Mouse (Mus musculus): ENCODE results near the gene Atp2b4. TPM values are rescaled to one million over a fixed set of nuclear protein-coding genes. Genes with fewer than 3 reads are reported as not detected.
A peak's percentile ranks its signal among the peaks of the same experiment; 100 is the strongest.

Atp2b4 gene
- total and polyA plus RNA-seq, 3 experiments: 18.8 to 21.1 TPM; not detected in 1

DNA sequence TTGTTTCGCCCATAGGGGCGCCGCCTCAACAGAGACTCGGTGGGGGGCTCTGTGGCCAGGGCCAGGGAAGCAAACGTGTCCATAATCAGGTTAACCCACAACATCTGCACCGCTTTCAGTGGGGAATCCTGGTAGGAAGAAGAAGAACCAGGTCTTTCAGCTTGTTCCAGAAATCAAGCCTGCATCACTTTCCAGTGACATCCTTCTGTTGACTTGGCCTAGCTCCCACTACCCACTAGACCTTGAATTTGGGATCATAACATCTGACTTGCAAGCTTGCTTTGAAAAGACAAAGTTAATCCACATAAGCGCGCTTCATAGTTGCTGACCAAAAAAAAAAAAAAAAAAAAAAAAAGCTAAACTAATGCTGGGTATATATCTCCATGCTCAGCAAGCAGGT, 82.1 kb downstream of the Atp2b4 start:
- H3K9me3 ChIP-seq (replicated peaks; ENCODE audit: insufficient read depth, low read length): no peaks in the 10 kb centered on the region
- TF ChIP-seq CHD1 (IDR thresholded peaks at IDR 0.05; ENCODE audit: low read depth, low read length): no peak
- TF ChIP-seq ZC3H11A (IDR thresholded peaks at IDR 0.05; ENCODE audit: low read depth, low read length): no peak
- no peaks in the 10 kb centered on the region; a peak in 1 of 4 replicates for H3K36me3 ChIP-seq (ENCODE audit: control insufficient read depth in 1 of 2, insufficient read depth in 2 of 2, low read length in 2 of 2)
- H3K27ac ChIP-seq (ENCODE audit: control insufficient read depth, low read depth, low read length): no peak overlapping the region
- H3K9ac ChIP-seq (ENCODE audit: control insufficient read depth, low read depth, low read length, poor library complexity, severe bottlenecking): no peak overlapping the region
- H3K4me1 ChIP-seq (ENCODE audit: control insufficient read depth in 1 of 2, insufficient read depth in 2 of 2, low read length in 2 of 2): no peaks in the 10 kb centered on the region
- H3K79me2 ChIP-seq (ENCODE audit: control insufficient read depth, insufficient read depth, low read length, poor library complexity): no peaks in the 10 kb centered on the region
- no peak for DNase-seq (ENCODE audit: low read depth, low spot score)
- H3K27me3 ChIP-seq (ENCODE audit: control insufficient read depth in 1 of 2, insufficient read depth in 2 of 2, low read length in 2 of 2): no peaks in the 10 kb centered on the region
- H3K4me3 ChIP-seq (ENCODE audit: control insufficient read depth in 1 of 2, insufficient read depth in 1 of 2, low read depth in 2 of 2, low read length in 2 of 2): no peak overlapping the region

DNA sequence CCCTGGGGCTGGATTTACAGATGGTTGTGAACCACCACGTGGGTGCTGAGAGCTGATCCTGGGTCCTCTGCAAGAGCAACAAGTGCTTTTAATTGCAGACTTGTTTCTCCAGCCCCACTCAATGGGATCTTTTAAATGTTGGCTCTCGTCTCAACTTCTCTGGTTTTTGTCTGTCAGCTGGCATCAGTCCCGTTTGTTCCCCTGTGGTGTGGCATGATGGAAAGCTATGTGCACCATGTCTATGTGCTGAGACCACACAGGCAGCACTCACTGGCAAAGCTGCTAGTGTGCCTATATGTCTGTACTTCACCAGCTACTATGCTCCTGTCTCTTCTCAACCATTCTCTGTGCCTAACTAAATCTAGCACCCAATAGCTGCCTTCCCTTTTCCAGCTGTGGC, 82.5 kb downstream of the Atp2b4 start:
- Histone ChIP-seq H3K4me3 (ENCODE audit: control insufficient read depth in 1 of 2, insufficient read depth in 1 of 2, low read depth in 2 of 2, low read length in 2 of 2) (no peak overlapping the region), H3K36me3 (ENCODE audit: control insufficient read depth in 1 of 2, insufficient read depth in 2 of 2, low read length in 2 of 2) (no peaks in the 10 kb centered on the region; a peak in 1 of 4 replicates), H3K9ac (ENCODE audit: control insufficient read depth, low read depth, low read length, poor library complexity, severe bottlenecking) (no peak overlapping the region), H3K27me3 (ENCODE audit: control insufficient read depth in 1 of 2, insufficient read depth in 2 of 2, low read length in 2 of 2) (no peaks in the 10 kb centered on the region), H3K27ac (ENCODE audit: control insufficient read depth, low read depth, low read length) (no peak overlapping the region), H3K79me2 (ENCODE audit: control insufficient read depth, insufficient read depth, low read length, poor library complexity) (no peaks in the 10 kb centered on the region), H3K9me3 (replicated peaks; ENCODE audit: insufficient read depth, low read length) (no peaks in the 10 kb centered on the region), H3K4me1 (ENCODE audit: control insufficient read depth in 1 of 2, insufficient read depth in 2 of 2, low read length in 2 of 2) (no peaks in the 10 kb centered on the region)
- no peak for TF ChIP-seq POLR2A (IDR thresholded peaks at IDR 0.05; ENCODE audit: control insufficient read depth in 1 of 2, insufficient read depth in 1 of 2, low read depth in 1 of 2, low read length in 2 of 2, poor library complexity in 1 of 2)
- TF ChIP-seq RAD21 (IDR thresholded peaks at IDR 0.05; ENCODE audit: low read depth, low read length): no peak
- TF ChIP-seq ZMIZ1 (IDR thresholded peaks at IDR 0.05; ENCODE audit: low read depth, low read length): no peak
- TF ChIP-seq MEF2A (IDR thresholded peaks at IDR 0.05; ENCODE audit: extremely low read depth, insufficient replicate concordance, low read depth, low read length, poor library complexity, severe bottlenecking): no peak
- TF ChIP-seq MYC (IDR thresholded peaks at IDR 0.05; ENCODE audit: low read depth, low read length): no peak
- DNase-seq (ENCODE audit: low read depth, low spot score): no peak

DNA sequence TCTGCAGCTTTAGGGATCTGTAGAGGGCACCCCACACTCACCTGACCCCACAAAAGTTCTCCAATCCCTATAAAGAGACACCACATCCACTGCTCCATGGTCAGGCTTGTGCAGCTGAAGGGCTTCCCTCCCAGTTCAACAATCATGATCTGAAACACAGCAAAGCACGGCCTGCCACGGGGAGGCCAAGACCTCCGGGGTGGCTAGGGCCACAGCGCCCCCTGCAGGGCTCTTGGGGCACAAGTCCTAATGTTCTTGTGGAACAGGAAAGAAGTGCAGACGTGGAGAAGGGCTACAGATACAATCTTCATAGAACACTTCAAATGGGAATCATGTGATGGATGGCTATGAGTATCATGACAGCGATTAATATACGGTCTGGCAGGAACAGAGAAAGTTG, 84.4 kb downstream of the Atp2b4 start:
- Histone ChIP-seq H3K9me3 (replicated peaks; ENCODE audit: insufficient read depth, low read length) (no peaks in the 10 kb centered on the region), H3K4me1 (ENCODE audit: control insufficient read depth in 1 of 2, insufficient read depth in 2 of 2, low read length in 2 of 2) (peaks cover 0 to 2% of the 10 kb centered on the region in 2 experiments; a peak in 2 of 4 replicates), H3K4me3 (ENCODE audit: control insufficient read depth in 1 of 2, insufficient read depth in 1 of 2, low read depth in 2 of 2, low read length in 2 of 2) (no peak overlapping the region), H3K36me3 (ENCODE audit: control insufficient read depth in 1 of 2, insufficient read depth in 2 of 2, low read length in 2 of 2) (peaks cover 0 to under 1% of the 10 kb centered on the region in 2 experiments; a peak in 3 of 4 replicates), H3K27me3 (ENCODE audit: control insufficient read depth in 1 of 2, insufficient read depth in 2 of 2, low read length in 2 of 2) (no peaks in the 10 kb centered on the region), H3K9ac (ENCODE audit: control insufficient read depth, low read depth, low read length, poor library complexity, severe bottlenecking) (no peak overlapping the region), H3K27ac (ENCODE audit: control insufficient read depth, low read depth, low read length) (no peak overlapping the region), H3K79me2 (ENCODE audit: control insufficient read depth, insufficient read depth, low read length, poor library complexity) (no peaks in the 10 kb centered on the region)
- peak; percentile 69 for DNase-seq (ENCODE audit: low read depth, low spot score)
- TF ChIP-seq RAD21 (IDR thresholded peaks at IDR 0.05; ENCODE audit: low read depth, low read length) (peak; percentile 40), CTCF (IDR thresholded peaks at IDR 0.05 in 2 of 3, conservative IDR thresholded peaks at IDR 0.05 in 1 of 3; ENCODE audit: control insufficient read depth in 1 of 3, insufficient read depth in 1 of 3, low read depth in 2 of 3, low read length in 3 of 3, poor library complexity in 1 of 3, severe bottlenecking in 1 of 3) (peak; percentile 78 to 87 (median 82)), SMC3 (IDR thresholded peaks at IDR 0.05; ENCODE audit: low read depth, low read length) (peak; percentile 42), EP300 (IDR thresholded peaks at IDR 0.05; ENCODE audit: low read depth in 1 of 2, low read length in 2 of 2) (no peak), ZMIZ1 (IDR thresholded peaks at IDR 0.05; ENCODE audit: low read depth, low read length) (no peak), POLR2A (IDR thresholded peaks at IDR 0.05; ENCODE audit: control insufficient read depth in 1 of 2, insufficient read depth in 1 of 2, low read depth in 1 of 2, low read length in 2 of 2, poor library complexity in 1 of 2) (no peak), E2F4 (IDR thresholded peaks at IDR 0.05; ENCODE audit: borderline replicate concordance, low read depth, low read length) (no peak), ELF1 (IDR thresholded peaks at IDR 0.05; ENCODE audit: low read depth, low read length) (no peak), POLR2AphosphoS2 (IDR thresholded peaks at IDR 0.05; ENCODE audit: low read length) (no peak), MAZ (IDR thresholded peaks at IDR 0.05; ENCODE audit: low read depth, low read length) (no peak), ZC3H11A (IDR thresholded peaks at IDR 0.05; ENCODE audit: low read depth, low read length) (0 out of 2 replicates have a peak, but pooled peaks have one; percentile 8)

All from MEL (cell line).